Mouse (Mus musculus): ENCODE results near the gene Lhx5. TPM values are rescaled to one million over a fixed set of nuclear protein-coding genes. Genes with fewer than 3 reads are reported as not detected.

The Lhx5 gene
- total and polyA plus RNA-seq, 3 experiments = not detected

- Histone ChIP-seq H3K36me3 (ENCODE audit: control insufficient read depth, insufficient read depth, low read length) (no peaks in the 10 kb centered on the region), H3K4me1 (ENCODE audit: control insufficient read depth, insufficient read depth, low read length) (no peaks in the 10 kb centered on the region), H3K27ac (no peak overlapping the region), H3K79me2 (replicated peaks; ENCODE audit: control insufficient read depth, insufficient read depth, low read length) (no peaks in the 10 kb centered on the region), H3K9ac (ENCODE audit: low read depth, low read length) (no peak overlapping the region), H3K27me3 (ENCODE audit: control insufficient read depth, insufficient read depth, low read length) (no peaks in the 10 kb centered on the region), H3K4me3 (no peak overlapping the region)
- WGBS = 78% methylated on average over 4 of the region's 4 CpGs
- no peak for DNase-seq
- no peak for TF ChIP-seq POLR2A (IDR thresholded peaks at IDR 0.05; ENCODE audit: insufficient read depth, low read depth, low read length)
- TF ChIP-seq EP300 (IDR thresholded peaks at IDR 0.05; ENCODE audit: insufficient read depth, low read depth, low read length) = no peak
- peak; percentile 46 for TF ChIP-seq CTCF (IDR thresholded peaks at IDR 0.05)
- intact Hi-C loops (cut with DNase I) = no loop called here
These were observed 32.8 kb downstream of the Lhx5 start for GRCm38 (mm10) chr5:120464321-120464720.

- WGBS = 34% methylated on average over 5 of the region's 5 CpGs
These were observed 33.6 kb downstream of the Lhx5 start for GRCm38 (mm10) chr5:120465062-120465461.

GRCm38 (mm10) chr5:120465860-120466259 is 34.4 kb downstream of the Lhx5 start:
- TF ChIP-seq CTCF (IDR thresholded peaks at IDR 0.05) (peak; percentile 50), POLR2A (IDR thresholded peaks at IDR 0.05; ENCODE audit: insufficient read depth, low read depth, low read length) (no peak), EP300 (IDR thresholded peaks at IDR 0.05; ENCODE audit: insufficient read depth, low read depth, low read length) (no peak)
- WGBS = 23% methylated on average over 6 of the region's 6 CpGs
- Histone ChIP-seq H3K27ac (peak overlapping the region; percentile 65), H3K79me2 (replicated peaks; ENCODE audit: control insufficient read depth, insufficient read depth, low read length) (no peaks in the 10 kb centered on the region), H3K9ac (ENCODE audit: low read depth, low read length) (no peak overlapping the region), H3K36me3 (ENCODE audit: control insufficient read depth, insufficient read depth, low read length) (no peaks in the 10 kb centered on the region), H3K27me3 (ENCODE audit: control insufficient read depth, insufficient read depth, low read length) (no peaks in the 10 kb centered on the region), H3K4me3 (no peak overlapping the region), H3K4me1 (ENCODE audit: control insufficient read depth, insufficient read depth, low read length) (no peaks in the 10 kb centered on the region)
- intact Hi-C loops (cut with DNase I) = no loop called here
- peak; percentile 46 to 79 for DNase-seq

More at GRCm38 (mm10) chr5:120465062-120465461, 33.6 kb downstream of the Lhx5 start:
- DNase-seq = peak in 1 of 2 experiments; percentile 43
- Histone ChIP-seq H3K4me1 (ENCODE audit: control insufficient read depth, insufficient read depth, low read length) (no peaks in the 10 kb centered on the region), H3K9ac (ENCODE audit: low read depth, low read length) (no peak overlapping the region), H3K79me2 (replicated peaks; ENCODE audit: control insufficient read depth, insufficient read depth, low read length) (no peaks in the 10 kb centered on the region), H3K4me3 (no peak overlapping the region), H3K36me3 (ENCODE audit: control insufficient read depth, insufficient read depth, low read length) (no peaks in the 10 kb centered on the region), H3K27ac (no peak overlapping the region), H3K27me3 (ENCODE audit: control insufficient read depth, insufficient read depth, low read length) (no peaks in the 10 kb centered on the region)
- intact Hi-C loops (cut with DNase I) = no loop called here
- peak; percentile 77 for TF ChIP-seq CTCF (IDR thresholded peaks at IDR 0.05)
- no peak for TF ChIP-seq POLR2A (IDR thresholded peaks at IDR 0.05; ENCODE audit: insufficient read depth, low read depth, low read length)

- 12% methylated on average over 4 of the region's 4 CpGs for WGBS
- peak overlapping the region; percentile 29 for H3K4me3 ChIP-seq
- H3K27ac ChIP-seq = peak overlapping the region; percentile 65
These were observed 35.5 kb downstream of the Lhx5 start for GRCm38 (mm10) chr5:120467026-120467425.

GRCm38 (mm10) chr5:120468336-120468735 is 36.8 kb downstream of the Lhx5 start:
- Histone ChIP-seq H3K27ac (no peak overlapping the region), H3K27me3 (ENCODE audit: control insufficient read depth, insufficient read depth, low read length) (no peaks in the 10 kb centered on the region), H3K4me1 (ENCODE audit: control insufficient read depth, insufficient read depth, low read length) (no peaks in the 10 kb centered on the region), H3K36me3 (ENCODE audit: control insufficient read depth, insufficient read depth, low read length) (no peaks in the 10 kb centered on the region), H3K79me2 (replicated peaks; ENCODE audit: control insufficient read depth, insufficient read depth, low read length) (no peaks in the 10 kb centered on the region), H3K9ac (ENCODE audit: low read depth, low read length) (no peak overlapping the region), H3K4me3 (no peak overlapping the region)
- WGBS = 82% methylated on average over 5 of the region's 5 CpGs
- intact Hi-C loops (cut with DNase I) = no loop called here
- no peak for DNase-seq
- TF ChIP-seq POLR2A (IDR thresholded peaks at IDR 0.05; ENCODE audit: insufficient read depth, low read depth, low read length) (no peak), CTCF (IDR thresholded peaks at IDR 0.05) (no peak), EP300 (IDR thresholded peaks at IDR 0.05; ENCODE audit: insufficient read depth, low read depth, low read length) (no peak)

More at GRCm38 (mm10) chr5:120467026-120467425, 35.5 kb downstream of the Lhx5 start:
- Histone ChIP-seq H3K79me2 (replicated peaks; ENCODE audit: control insufficient read depth, insufficient read depth, low read length) (no peaks in the 10 kb centered on the region), H3K4me1 (ENCODE audit: control insufficient read depth, insufficient read depth, low read length) (no peaks in the 10 kb centered on the region), H3K36me3 (ENCODE audit: control insufficient read depth, insufficient read depth, low read length) (no peaks in the 10 kb centered on the region), H3K27me3 (ENCODE audit: control insufficient read depth, insufficient read depth, low read length) (no peaks in the 10 kb centered on the region), H3K9ac (ENCODE audit: low read depth, low read length) (peak overlapping the region; percentile 10)
- TF ChIP-seq POLR2A (IDR thresholded peaks at IDR 0.05; ENCODE audit: insufficient read depth, low read depth, low read length) = peak; percentile 39; the same call in 1 of the 2 replicates
- TF ChIP-seq CTCF (IDR thresholded peaks at IDR 0.05) = peak; percentile 32
- no peak for TF ChIP-seq EP300 (IDR thresholded peaks at IDR 0.05; ENCODE audit: insufficient read depth, low read depth, low read length)
- peak in 1 of 2 experiments; percentile 39 for DNase-seq
- intact Hi-C loops (cut with DNase I) = no loop called here

- Histone ChIP-seq H3K9ac (ENCODE audit: low read depth, low read length) (no peak overlapping the region), H3K27me3 (ENCODE audit: control insufficient read depth, insufficient read depth, low read length) (no peaks in the 10 kb centered on the region), H3K79me2 (replicated peaks; ENCODE audit: control insufficient read depth, insufficient read depth, low read length) (no peaks in the 10 kb centered on the region), H3K36me3 (ENCODE audit: control insufficient read depth, insufficient read depth, low read length) (no peaks in the 10 kb centered on the region), H3K4me1 (ENCODE audit: control insufficient read depth, insufficient read depth, low read length) (no peaks in the 10 kb centered on the region), H3K4me3 (no peak overlapping the region), H3K27ac (no peak overlapping the region)
- intact Hi-C loops (cut with DNase I) = no loop called here
- no peak for DNase-seq
- 77% methylated on average over 6 of the region's 6 CpGs for WGBS
- TF ChIP-seq CTCF (IDR thresholded peaks at IDR 0.05) (no peak), EP300 (IDR thresholded peaks at IDR 0.05; ENCODE audit: insufficient read depth, low read depth, low read length) (no peak), POLR2A (IDR thresholded peaks at IDR 0.05; ENCODE audit: insufficient read depth, low read depth, low read length) (no peak)
These were observed 37.3 kb downstream of the Lhx5 start for GRCm38 (mm10) chr5:120468830-120469229.

Measured in heart, adult 2 months (tissue).